Mouse (Mus musculus): ENCODE results near the gene Tmem132a. TPM values are rescaled to one million over a fixed set of nuclear protein-coding genes. Genes with fewer than 3 reads are reported as not detected.
A peak's percentile ranks its signal among the peaks of the same experiment; 100 is the strongest.

The Tmem132a gene
- polyA plus RNA-seq, 1 experiment from 2014 or later = 32.3 TPM

DNA sequence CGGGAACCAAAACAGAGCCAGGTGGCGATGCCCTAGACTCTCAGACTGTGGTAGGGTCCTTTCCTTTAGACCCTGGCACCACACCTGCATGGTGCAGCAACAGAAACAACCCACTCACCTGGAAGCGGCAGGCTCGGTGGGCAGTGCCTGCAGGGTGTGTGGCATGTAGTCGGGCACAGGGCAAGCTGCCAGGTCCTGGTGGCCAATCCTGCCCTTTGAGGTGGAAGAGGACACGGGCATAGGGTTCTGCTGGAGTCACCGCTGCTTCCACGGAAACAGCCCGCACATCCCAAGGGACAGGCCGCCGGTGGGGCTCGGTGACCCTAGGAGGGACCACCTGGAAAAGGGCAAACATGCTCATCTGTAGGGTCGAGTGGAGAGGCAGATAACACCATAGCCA is 3.4 kb downstream of the Tmem132a start:
- Histone ChIP-seq H3K4me1 (ENCODE audit: control insufficient read depth, insufficient read depth, low read length) (peaks cover 16% of the 10 kb centered on the region), H3K4me3 (ENCODE audit: low read length) (no peak overlapping the region), H3K9me3 (ENCODE audit: control insufficient read depth, low read length) (no peaks in the 10 kb centered on the region), H3K27ac (ENCODE audit: low read length) (no peak overlapping the region), H3K36me3 (ENCODE audit: control insufficient read depth, insufficient read depth, low read length) (peaks cover 14% of the 10 kb centered on the region; the same call in 1 of the 2 replicates), H3K4me2 (ENCODE audit: low read depth, low read length) (no peak overlapping the region), H3K27me3 (replicated peaks; ENCODE audit: control insufficient read depth, insufficient read depth, low read length) (no peaks in the 10 kb centered on the region), H3K9ac (ENCODE audit: low read depth, low read length) (no peak overlapping the region)
- WGBS = 94% methylated on average over 13 of the region's 13 CpGs
- ATAC-seq = no peak

DNA sequence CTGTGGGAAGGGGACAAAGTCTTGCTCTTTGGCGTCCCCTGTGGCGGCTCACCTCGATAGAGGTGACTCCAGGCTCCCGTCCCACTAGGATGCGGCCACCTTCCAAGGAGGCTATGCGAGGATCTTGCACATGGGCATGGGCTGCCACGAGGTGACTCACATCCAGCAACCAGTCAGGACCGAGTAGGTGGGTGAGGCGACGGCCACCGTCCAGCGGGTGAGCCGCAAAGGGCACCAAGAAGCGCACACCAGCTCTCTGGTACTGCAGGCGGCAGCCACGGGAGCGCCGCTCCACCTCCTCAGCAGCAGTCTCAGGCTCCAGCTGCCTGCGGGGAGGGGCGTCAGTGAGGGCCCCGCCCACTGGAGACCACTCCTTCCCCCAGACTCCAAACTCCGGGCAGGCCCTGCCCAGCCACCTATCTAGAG is 9.7 kb downstream of the Tmem132a start:
- H3K4me3 ChIP-seq (ENCODE audit: low read length) = no peak overlapping the region
- no peak overlapping the region for H3K9ac ChIP-seq (ENCODE audit: low read depth, low read length)
- WGBS = 48% methylated on average over 22 of the region's 22 CpGs
- H3K27me3 ChIP-seq (replicated peaks; ENCODE audit: control insufficient read depth, insufficient read depth, low read length) = no peaks in the 10 kb centered on the region
- no peaks in the 10 kb centered on the region for H3K4me1 ChIP-seq (ENCODE audit: control insufficient read depth, insufficient read depth, low read length)
- H3K4me2 ChIP-seq (ENCODE audit: low read depth, low read length) = no peak overlapping the region
- H3K9me3 ChIP-seq (ENCODE audit: control insufficient read depth, low read length) = no peaks in the 10 kb centered on the region
- no peak overlapping the region for H3K27ac ChIP-seq (ENCODE audit: low read length)
- ATAC-seq = 0 out of 2 replicates have a peak, but pooled peaks have one; percentile 29
- 0 out of 2 replicates have a peak, but pooled peaks cover 12% of the 10 kb centered on the region for H3K36me3 ChIP-seq (ENCODE audit: control insufficient read depth, insufficient read depth, low read length)

DNA sequence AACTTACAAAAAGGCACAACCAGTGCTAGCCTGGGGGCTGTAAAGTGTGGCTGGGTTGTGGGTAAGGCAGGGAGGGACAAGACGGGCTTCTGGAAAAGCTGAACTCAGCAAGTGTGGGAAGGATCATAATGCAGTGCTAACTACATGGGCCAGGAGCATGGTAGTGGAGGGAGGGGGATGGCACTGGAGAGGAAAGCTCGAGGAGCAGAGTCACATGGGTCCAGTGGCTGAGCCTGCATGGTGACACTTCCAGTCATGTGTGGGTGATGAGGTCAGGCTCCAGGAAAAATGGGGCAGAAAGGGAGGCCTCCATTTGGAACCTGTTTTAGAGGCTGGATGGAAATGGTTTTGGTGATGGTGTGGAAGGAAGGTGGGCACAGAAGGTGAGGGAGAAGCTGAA is 13.2 kb downstream of the Tmem132a start:
- no peak overlapping the region for H3K4me2 ChIP-seq (ENCODE audit: low read depth, low read length)
- H3K4me3 ChIP-seq (ENCODE audit: low read length) = no peak overlapping the region
- WGBS = 44% methylated on average over 2 of the region's 2 CpGs
- no peak overlapping the region for H3K27ac ChIP-seq (ENCODE audit: low read length)
- ATAC-seq = no peak
- H3K9me3 ChIP-seq (ENCODE audit: control insufficient read depth, low read length) = no peaks in the 10 kb centered on the region
- H3K4me1 ChIP-seq (ENCODE audit: control insufficient read depth, insufficient read depth, low read length) = no peaks in the 10 kb centered on the region
- H3K36me3 ChIP-seq (ENCODE audit: control insufficient read depth, insufficient read depth, low read length) = 0 out of 2 replicates have a peak, but pooled peaks cover 5% of the 10 kb centered on the region
- no peak overlapping the region for H3K9ac ChIP-seq (ENCODE audit: low read depth, low read length)
- H3K27me3 ChIP-seq (replicated peaks; ENCODE audit: control insufficient read depth, insufficient read depth, low read length) = no peaks in the 10 kb centered on the region

DNA sequence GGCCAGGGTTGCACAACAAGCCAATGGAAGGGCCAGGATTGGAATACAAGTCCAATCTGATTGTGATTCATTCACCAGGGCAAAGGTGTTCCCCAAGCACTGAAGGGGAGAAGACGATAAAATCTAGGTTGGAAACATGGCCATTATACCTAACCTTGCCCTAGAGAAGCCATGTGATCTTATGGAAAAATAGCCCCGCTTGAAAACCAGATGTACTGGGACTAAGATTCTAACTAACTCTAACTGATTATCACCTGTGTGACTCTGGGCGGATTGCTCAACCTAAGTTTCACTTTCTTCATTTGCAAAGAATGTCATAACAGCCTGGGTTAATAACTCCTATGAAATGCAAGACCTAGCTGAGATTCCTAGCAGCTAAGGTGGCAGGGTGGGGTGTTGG is 14.3 kb downstream of the Tmem132a start:
- H3K36me3 ChIP-seq (ENCODE audit: control insufficient read depth, insufficient read depth, low read length) = 0 out of 2 replicates have a peak, but pooled peaks cover 3% of the 10 kb centered on the region
- no peak overlapping the region for H3K9ac ChIP-seq (ENCODE audit: low read depth, low read length)
- no peaks in the 10 kb centered on the region for H3K27me3 ChIP-seq (replicated peaks; ENCODE audit: control insufficient read depth, insufficient read depth, low read length)
- 81% methylated on average over 3 of the region's 3 CpGs for WGBS
- H3K27ac ChIP-seq (ENCODE audit: low read length) = no peak overlapping the region
- no peak for ATAC-seq
- H3K4me1 ChIP-seq (ENCODE audit: control insufficient read depth, insufficient read depth, low read length) = no peaks in the 10 kb centered on the region
- no peak overlapping the region for H3K4me3 ChIP-seq (ENCODE audit: low read length)
- no peak overlapping the region for H3K4me2 ChIP-seq (ENCODE audit: low read depth, low read length)
- H3K9me3 ChIP-seq (ENCODE audit: control insufficient read depth, low read length) = no peaks in the 10 kb centered on the region

DNA sequence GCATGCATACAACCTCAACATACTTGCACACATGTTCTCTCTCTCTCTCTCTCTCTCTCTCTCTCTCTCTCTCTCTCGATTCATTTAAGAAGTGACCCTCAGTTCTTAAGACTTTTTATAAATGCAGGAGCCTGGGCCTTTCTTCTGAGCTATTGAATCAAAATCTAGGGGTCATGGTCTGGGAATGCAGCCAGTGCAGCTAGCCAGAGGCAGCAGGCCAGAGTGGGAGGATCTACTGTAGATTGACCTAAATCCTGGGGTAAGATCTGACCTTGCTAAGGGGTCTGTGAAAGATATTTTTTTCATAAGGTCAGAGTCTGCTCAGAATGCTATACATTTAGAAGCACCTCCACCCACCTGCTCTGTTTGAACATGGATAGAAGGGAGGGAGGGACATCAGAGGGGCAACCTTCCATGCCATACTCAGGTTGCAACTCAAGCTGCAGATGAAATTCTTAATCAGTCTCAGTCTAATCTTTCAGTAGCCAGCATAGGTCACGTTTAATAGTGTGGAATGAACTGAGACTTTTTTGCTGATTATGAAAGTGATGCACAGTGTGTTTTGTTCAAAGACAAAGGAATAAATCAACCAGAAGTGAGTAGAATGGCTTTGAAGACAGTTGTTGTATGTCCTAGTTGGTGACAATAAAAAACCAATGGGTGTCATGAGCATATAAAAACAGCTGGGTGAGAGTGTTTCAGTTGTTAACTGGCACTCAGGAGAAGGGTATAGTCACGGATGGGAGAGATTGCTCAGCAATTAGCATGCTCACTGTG is 22.2 kb downstream of the Tmem132a start:
- Histone ChIP-seq H3K4me1 (ENCODE audit: control insufficient read depth, insufficient read depth, low read length) (no peaks in the 10 kb centered on the region), H3K36me3 (ENCODE audit: control insufficient read depth, insufficient read depth, low read length) (no peaks in the 10 kb centered on the region), H3K4me2 (ENCODE audit: low read depth, low read length) (no peak overlapping the region), H3K9ac (ENCODE audit: low read depth, low read length) (no peak overlapping the region), H3K27me3 (replicated peaks; ENCODE audit: control insufficient read depth, insufficient read depth, low read length) (no peaks in the 10 kb centered on the region), H3K4me3 (ENCODE audit: low read length) (no peak overlapping the region), H3K9me3 (ENCODE audit: control insufficient read depth, low read length) (no peaks in the 10 kb centered on the region), H3K27ac (ENCODE audit: low read length) (no peak overlapping the region)
- no peak for ATAC-seq
- 54% methylated on average over 3 of the region's 3 CpGs for WGBS

DNA sequence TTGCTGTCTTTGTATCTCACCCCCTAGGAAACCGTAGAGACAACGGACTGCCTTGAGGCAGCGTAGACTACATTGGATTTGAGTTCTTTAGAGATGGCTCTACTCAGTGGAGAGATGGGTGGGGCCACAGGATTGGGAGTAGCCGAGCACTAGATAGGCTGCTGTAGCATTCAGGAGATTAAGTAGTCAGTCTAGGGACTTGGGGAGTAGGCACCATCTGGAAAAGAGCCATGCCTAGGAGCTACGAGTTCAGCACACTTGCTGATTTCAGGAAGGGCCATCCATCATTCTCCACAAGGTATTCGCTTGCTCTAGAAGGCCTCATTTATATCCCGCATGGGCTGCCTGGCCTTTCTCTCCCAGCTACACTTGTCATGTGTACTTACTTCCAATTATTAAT is 23.6 kb downstream of the Tmem132a start:
- Histone ChIP-seq H3K9me3 (ENCODE audit: control insufficient read depth, low read length) (no peaks in the 10 kb centered on the region), H3K27me3 (replicated peaks; ENCODE audit: control insufficient read depth, insufficient read depth, low read length) (no peaks in the 10 kb centered on the region; the same call in 1 of the 2 replicates), H3K4me2 (ENCODE audit: low read depth, low read length) (no peak overlapping the region), H3K36me3 (ENCODE audit: control insufficient read depth, insufficient read depth, low read length) (no peaks in the 10 kb centered on the region), H3K4me1 (ENCODE audit: control insufficient read depth, insufficient read depth, low read length) (no peaks in the 10 kb centered on the region), H3K27ac (ENCODE audit: low read length) (no peak overlapping the region), H3K9ac (ENCODE audit: low read depth, low read length) (no peak overlapping the region), H3K4me3 (ENCODE audit: low read length) (no peak overlapping the region)
- ATAC-seq = no peak
- 69% methylated on average over 7 of the region's 7 CpGs for WGBS

DNA sequence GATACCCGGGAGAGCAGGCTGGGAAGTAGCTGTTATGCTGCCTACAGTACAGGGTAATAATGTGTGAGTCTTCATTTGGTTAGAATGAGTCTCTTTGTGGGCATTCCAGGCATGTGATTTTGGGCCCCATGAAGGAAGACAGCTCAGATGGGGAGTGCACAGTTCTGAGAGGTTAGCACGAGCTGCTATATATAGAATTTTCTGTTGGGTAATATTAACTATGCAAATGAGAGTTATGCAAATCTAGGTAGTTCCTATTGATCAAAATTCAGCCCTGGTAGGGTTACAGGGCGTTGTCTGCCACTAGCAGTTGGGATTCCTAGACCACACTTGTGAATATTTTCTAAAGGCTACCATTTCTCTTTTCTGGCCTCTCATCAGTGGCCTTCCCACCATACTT is 24.3 kb downstream of the Tmem132a start:
- 80% methylated on average over 3 of the region's 3 CpGs for WGBS
- ATAC-seq = no peak
- H3K4me2 ChIP-seq (ENCODE audit: low read depth, low read length) = no peak overlapping the region
- no peaks in the 10 kb centered on the region for H3K9me3 ChIP-seq (ENCODE audit: control insufficient read depth, low read length)
- no peak overlapping the region for H3K9ac ChIP-seq (ENCODE audit: low read depth, low read length)
- H3K27ac ChIP-seq (ENCODE audit: low read length) = no peak overlapping the region
- H3K4me1 ChIP-seq (ENCODE audit: control insufficient read depth, insufficient read depth, low read length) = no peaks in the 10 kb centered on the region
- no peak overlapping the region for H3K4me3 ChIP-seq (ENCODE audit: low read length)
- H3K27me3 ChIP-seq (replicated peaks; ENCODE audit: control insufficient read depth, insufficient read depth, low read length) = no peaks in the 10 kb centered on the region; the same call in 1 of the 2 replicates
- no peaks in the 10 kb centered on the region for H3K36me3 ChIP-seq (ENCODE audit: control insufficient read depth, insufficient read depth, low read length)

DNA sequence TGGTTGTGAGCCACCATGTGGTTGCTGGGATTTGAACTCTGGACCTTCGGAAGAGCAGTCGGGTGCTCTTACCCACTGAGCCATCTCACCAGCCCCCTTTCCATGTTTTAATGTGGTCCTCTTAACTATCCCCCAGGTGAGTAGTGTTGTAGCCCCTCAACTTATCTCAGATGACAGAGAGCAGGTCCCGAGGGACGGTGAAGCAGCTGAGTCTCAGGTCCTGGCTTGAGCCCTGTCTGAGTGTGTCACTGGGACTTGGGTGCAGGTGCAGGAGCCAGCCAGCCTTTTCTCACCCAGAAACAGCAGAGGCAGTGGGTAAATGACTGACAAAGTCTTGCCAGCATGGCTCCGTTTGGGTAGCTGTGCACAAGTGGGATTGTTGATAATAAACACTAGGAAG is 25.5 kb downstream of the Tmem132a start:
- Histone ChIP-seq H3K27ac (ENCODE audit: low read length) (no peak overlapping the region), H3K9ac (ENCODE audit: low read depth, low read length) (no peak overlapping the region), H3K9me3 (ENCODE audit: control insufficient read depth, low read length) (no peaks in the 10 kb centered on the region), H3K4me2 (ENCODE audit: low read depth, low read length) (no peak overlapping the region), H3K4me3 (ENCODE audit: low read length) (no peak overlapping the region), H3K27me3 (replicated peaks; ENCODE audit: control insufficient read depth, insufficient read depth, low read length) (no peaks in the 10 kb centered on the region; the same call in 1 of the 2 replicates), H3K36me3 (ENCODE audit: control insufficient read depth, insufficient read depth, low read length) (no peaks in the 10 kb centered on the region), H3K4me1 (ENCODE audit: control insufficient read depth, insufficient read depth, low read length) (no peaks in the 10 kb centered on the region)
- 84% methylated on average over 5 of the region's 5 CpGs for WGBS
- no peak for ATAC-seq

DNA sequence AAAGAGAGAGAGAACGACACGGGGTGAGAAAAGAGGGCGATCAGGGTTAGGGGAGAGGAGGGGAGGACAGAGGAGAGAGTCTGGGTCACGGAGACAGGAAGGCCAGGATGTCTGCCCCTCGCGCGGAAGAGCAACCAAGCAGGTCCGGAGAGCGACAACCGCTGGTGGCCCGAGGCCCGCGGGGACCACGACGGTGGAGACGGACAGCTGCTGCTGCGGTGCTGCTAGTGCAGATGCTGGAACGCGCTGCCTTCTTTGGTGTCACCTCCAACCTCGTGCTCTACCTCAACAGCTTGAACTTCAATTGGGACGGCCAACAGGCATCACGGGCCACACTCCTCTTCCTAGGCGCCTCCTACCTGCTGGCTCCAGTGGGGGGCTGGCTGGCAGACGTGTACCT is 26.8 kb downstream of the Tmem132a start:
- Histone ChIP-seq H3K36me3 (ENCODE audit: control insufficient read depth, insufficient read depth, low read length) (no peaks in the 10 kb centered on the region), H3K4me2 (ENCODE audit: low read depth, low read length) (no peak overlapping the region), H3K9me3 (ENCODE audit: control insufficient read depth, low read length) (no peaks in the 10 kb centered on the region), H3K27me3 (replicated peaks; ENCODE audit: control insufficient read depth, insufficient read depth, low read length) (no peaks in the 10 kb centered on the region; the same call in 1 of the 2 replicates), H3K4me1 (ENCODE audit: control insufficient read depth, insufficient read depth, low read length) (no peaks in the 10 kb centered on the region), H3K4me3 (ENCODE audit: low read length) (peak overlapping the region; percentile 1; the same call in 1 of the 2 replicates), H3K27ac (ENCODE audit: low read length) (no peak overlapping the region), H3K9ac (ENCODE audit: low read depth, low read length) (no peak overlapping the region)
- 44% methylated on average over 24 of the region's 24 CpGs for WGBS
- ATAC-seq = no peak

Measured in intestine, embryonic 16.5 days (tissue).